Mouse (Mus musculus): Measurements from ENCODE around the gene Arl2. TPM values are rescaled to one million over a fixed set of nuclear protein-coding genes. Genes with fewer than 3 reads are reported as not detected.

Gene Arl2
- polyA plus RNA-seq, 1 experiment from 2014 or later = 151 TPM

GRCm38 (mm10) chr19:6118677-6119185, 22.6 kb downstream of the Arl2 start:
- Histone ChIP-seq H3K4me1 (ENCODE audit: control insufficient read depth, insufficient read depth, low read length) (peaks cover 22% of the 10 kb centered on the region), H3K9me3 (replicated peaks; ENCODE audit: control insufficient read depth, low read length, poor library complexity, severe bottlenecking) (no peaks in the 10 kb centered on the region), H3K4me3 (ENCODE audit: low read depth, low read length) (peak overlapping the region; percentile 83), H3K9ac (ENCODE audit: low read depth, low read length) (peak overlapping the region; percentile 70), H3K4me2 (ENCODE audit: low read length) (peak overlapping the region; percentile 90), H3K36me3 (ENCODE audit: control insufficient read depth, insufficient read depth, low read length) (peaks cover 19% of the 10 kb centered on the region), H3K27me3 (ENCODE audit: control insufficient read depth, insufficient read depth, low read depth, low read length) (no peaks in the 10 kb centered on the region), H3K27ac (ENCODE audit: low read length) (peak overlapping the region; percentile 91)
- WGBS = under 1% methylated on average over 8 of the region's 8 CpGs
- ATAC-seq = peak; percentile 63

GRCm38 (mm10) chr19:6117986-6118676, 23.2 kb downstream of the Arl2 start, which contains the start of gene Sac3d1:
Gene Sac3d1 (minus strand): TSS chr19:6118650.
- Histone ChIP-seq H3K27ac (ENCODE audit: low read length) (peak within 1 kb of the TSS; percentile 91), H3K4me3 (ENCODE audit: low read depth, low read length) (peak within 1 kb of the TSS; percentile 83), H3K9ac (ENCODE audit: low read depth, low read length) (peak within 1 kb of the TSS; percentile 91), H3K9me3 (replicated peaks; ENCODE audit: control insufficient read depth, low read length, poor library complexity, severe bottlenecking) (no peaks in the 10 kb centered on the region), H3K4me1 (ENCODE audit: control insufficient read depth, insufficient read depth, low read length) (peaks cover 22% of the 10 kb centered on the region), H3K4me2 (ENCODE audit: low read length) (peak within 1 kb of the TSS; percentile 90), H3K27me3 (ENCODE audit: control insufficient read depth, insufficient read depth, low read depth, low read length) (no peaks in the 10 kb centered on the region), H3K36me3 (ENCODE audit: control insufficient read depth, insufficient read depth, low read length) (peaks cover 19% of the 10 kb centered on the region)
- WGBS = under 1% methylated on average over 76 of the region's 77 CpGs
- ATAC-seq = peak; percentile 89

GRCm38 (mm10) chr19:6117346-6117985, 23.9 kb downstream of the Arl2 start:
- no peak for ATAC-seq
- H3K4me2 ChIP-seq (ENCODE audit: low read length) = peak overlapping the region; percentile 90
- H3K4me3 ChIP-seq (ENCODE audit: low read depth, low read length) = peak overlapping the region; percentile 83
- H3K27me3 ChIP-seq (ENCODE audit: control insufficient read depth, insufficient read depth, low read depth, low read length) = no peaks in the 10 kb centered on the region
- H3K36me3 ChIP-seq (ENCODE audit: control insufficient read depth, insufficient read depth, low read length) = peaks cover 19% of the 10 kb centered on the region
- H3K9me3 ChIP-seq (replicated peaks; ENCODE audit: control insufficient read depth, low read length, poor library complexity, severe bottlenecking) = no peaks in the 10 kb centered on the region
- peaks cover 22% of the 10 kb centered on the region for H3K4me1 ChIP-seq (ENCODE audit: control insufficient read depth, insufficient read depth, low read length)
- 5% methylated on average over 32 of the region's 32 CpGs for WGBS
- peak overlapping the region; percentile 91 for H3K27ac ChIP-seq (ENCODE audit: low read length)
- H3K9ac ChIP-seq (ENCODE audit: low read depth, low read length) = peak overlapping the region; percentile 91

- 93% methylated on average over 15 of the region's 15 CpGs for WGBS
- H3K36me3 ChIP-seq (ENCODE audit: control insufficient read depth, insufficient read depth, low read length) = peaks cover 19% of the 10 kb centered on the region
- H3K4me2 ChIP-seq (ENCODE audit: low read length) = no peak overlapping the region; the same call in 1 of the 2 replicates
- no peaks in the 10 kb centered on the region for H3K9me3 ChIP-seq (replicated peaks; ENCODE audit: control insufficient read depth, low read length, poor library complexity, severe bottlenecking)
- no peak overlapping the region for H3K4me3 ChIP-seq (ENCODE audit: low read depth, low read length)
- no peak for ATAC-seq
- no peak overlapping the region for H3K9ac ChIP-seq (ENCODE audit: low read depth, low read length)
- peaks cover 22% of the 10 kb centered on the region for H3K4me1 ChIP-seq (ENCODE audit: control insufficient read depth, insufficient read depth, low read length)
- no peak overlapping the region for H3K27ac ChIP-seq (ENCODE audit: low read length)
- H3K27me3 ChIP-seq (ENCODE audit: control insufficient read depth, insufficient read depth, low read depth, low read length) = no peaks in the 10 kb centered on the region
These were observed 25.1 kb downstream of the Arl2 start for GRCm38 (mm10) chr19:6116113-6116850.

- no peak overlapping the region for H3K9ac ChIP-seq (ENCODE audit: low read depth, low read length)
- no peaks in the 10 kb centered on the region for H3K27me3 ChIP-seq (ENCODE audit: control insufficient read depth, insufficient read depth, low read depth, low read length)
- 71% methylated on average over 6 of the region's 6 CpGs for WGBS
- no peak overlapping the region for H3K27ac ChIP-seq (ENCODE audit: low read length)
- H3K4me1 ChIP-seq (ENCODE audit: control insufficient read depth, insufficient read depth, low read length) = peaks cover 10% of the 10 kb centered on the region
- peaks cover 17% of the 10 kb centered on the region for H3K36me3 ChIP-seq (ENCODE audit: control insufficient read depth, insufficient read depth, low read length)
- H3K9me3 ChIP-seq (replicated peaks; ENCODE audit: control insufficient read depth, low read length, poor library complexity, severe bottlenecking) = no peaks in the 10 kb centered on the region
- no peak overlapping the region for H3K4me2 ChIP-seq (ENCODE audit: low read length)
- no peak for ATAC-seq
- no peak overlapping the region for H3K4me3 ChIP-seq (ENCODE audit: low read depth, low read length)
These were observed 28.2 kb downstream of the Arl2 start for GRCm38 (mm10) chr19:6113116-6113515.

GRCm38 (mm10) chr19:6105586-6105985, 35.8 kb downstream of the Arl2 start, which contains the start of gene Naaladl1:
Gene Naaladl1 (plus strand): TSS chr19:6105782.
- Histone ChIP-seq H3K9ac (ENCODE audit: low read depth, low read length) (no peak within 1 kb of the TSS), H3K4me3 (ENCODE audit: low read depth, low read length) (no peak within 1 kb of the TSS), H3K9me3 (replicated peaks; ENCODE audit: control insufficient read depth, low read length, poor library complexity, severe bottlenecking) (no peaks in the 10 kb centered on the region), H3K27ac (ENCODE audit: low read length) (no peak within 1 kb of the TSS), H3K27me3 (ENCODE audit: control insufficient read depth, insufficient read depth, low read depth, low read length) (no peaks in the 10 kb centered on the region), H3K36me3 (ENCODE audit: control insufficient read depth, insufficient read depth, low read length) (no peaks in the 10 kb centered on the region), H3K4me2 (ENCODE audit: low read length) (no peak within 1 kb of the TSS), H3K4me1 (ENCODE audit: control insufficient read depth, insufficient read depth, low read length) (no peaks in the 10 kb centered on the region)
- no peak for ATAC-seq
- 88% methylated on average over 7 of the region's 7 CpGs for WGBS

- no peak for ATAC-seq
- 80% methylated on average over 4 of the region's 4 CpGs for WGBS
- H3K27me3 ChIP-seq (ENCODE audit: control insufficient read depth, insufficient read depth, low read depth, low read length) = no peaks in the 10 kb centered on the region
- no peak overlapping the region for H3K4me3 ChIP-seq (ENCODE audit: low read depth, low read length)
- no peaks in the 10 kb centered on the region for H3K9me3 ChIP-seq (replicated peaks; ENCODE audit: control insufficient read depth, low read length, poor library complexity, severe bottlenecking)
- H3K4me1 ChIP-seq (ENCODE audit: control insufficient read depth, insufficient read depth, low read length) = no peaks in the 10 kb centered on the region
- H3K36me3 ChIP-seq (ENCODE audit: control insufficient read depth, insufficient read depth, low read length) = no peaks in the 10 kb centered on the region
- H3K27ac ChIP-seq (ENCODE audit: low read length) = no peak overlapping the region
- H3K9ac ChIP-seq (ENCODE audit: low read depth, low read length) = no peak overlapping the region
- no peak overlapping the region for H3K4me2 ChIP-seq (ENCODE audit: low read length)
These were observed 36.9 kb downstream of the Arl2 start for GRCm38 (mm10) chr19:6104476-6104875.

GRCm38 (mm10) chr19:6102169-6102853, 39.0 kb downstream of the Arl2 start:
- H3K27ac ChIP-seq (ENCODE audit: low read length) = no peak overlapping the region
- H3K36me3 ChIP-seq (ENCODE audit: control insufficient read depth, insufficient read depth, low read length) = no peaks in the 10 kb centered on the region

More at GRCm38 (mm10) chr19:6102169-6102853, 39.0 kb downstream of the Arl2 start:
- H3K4me2 ChIP-seq (ENCODE audit: low read length) = no peak overlapping the region
- H3K9me3 ChIP-seq (replicated peaks; ENCODE audit: control insufficient read depth, low read length, poor library complexity, severe bottlenecking) = no peaks in the 10 kb centered on the region
- no peak for ATAC-seq
- H3K27me3 ChIP-seq (ENCODE audit: control insufficient read depth, insufficient read depth, low read depth, low read length) = no peaks in the 10 kb centered on the region
- no peaks in the 10 kb centered on the region for H3K4me1 ChIP-seq (ENCODE audit: control insufficient read depth, insufficient read depth, low read length)
- 82% methylated on average over 6 of the region's 6 CpGs for WGBS
- no peak overlapping the region for H3K9ac ChIP-seq (ENCODE audit: low read depth, low read length)
- H3K4me3 ChIP-seq (ENCODE audit: low read depth, low read length) = no peak overlapping the region
